Mouse (Mus musculus) macrophage (primary cell): ENCODE measurements around the gene Srgap3. TPM values are rescaled to one million over a fixed set of nuclear protein-coding genes. Genes with fewer than 3 reads are reported as not detected.

ENCODE experiments used
- H3K27ac ChIP-seq: fragments of 350-480 bp; formaldehyde crosslinking; 2 replicates; pipeline ENCODE4 v1.9.0; 2021
- H3K36me3 ChIP-seq: fragments of 350-480 bp; formaldehyde crosslinking; 2 replicates; pipeline ENCODE4 v1.9.0; 2021; ENCODE audit errors: inconsistent target
- H3K4me3 ChIP-seq: fragments of 350-480 bp; formaldehyde crosslinking; 2 replicates; pipeline ENCODE4 v1.9.0; 2021; ENCODE audit errors: inconsistent target
- H3K79me2 ChIP-seq: fragments of 350-480 bp; formaldehyde crosslinking; 2 replicates; pipeline ENCODE4 v1.9.0; 2021; ENCODE audit errors: inconsistent target
- WGBS: methylation state at CpG from one replicate; pipeline ENCODE4 v1.1.7; 2026; ENCODE audit warnings: inconsistent platforms; ENCODE audit not compliant: missing documents; 5-methylcytosine and 5-hydroxymethylcytosine counted together
- polyA plus RNA-seq: library from polyadenylated mRNA; stranded (reverse); fragments of 250-400 nt; gene quantifications from 3 replicates; pipeline ENCODE4 v1.2.4, GENCODE M21; 2018; ENCODE audit warnings: inconsistent platforms

Gene Srgap3
- polyA plus RNA-seq, 1 experiment from 2014 or later = 0.42 TPM

GRCm38 (mm10) chr6:112810521-112810830, 136.6 kb downstream of the Srgap3 start:
- WGBS = 91% methylated on average over 4 of the region's 4 CpGs
- no peak overlapping the region for H3K27ac ChIP-seq
- no peaks in the 10 kb centered on the region for H3K36me3 ChIP-seq
- H3K79me2 ChIP-seq = no peaks in the 10 kb centered on the region
- H3K4me3 ChIP-seq = no peak overlapping the region

GRCm38 (mm10) chr6:112809658-112810520, 137.2 kb downstream of the Srgap3 start:
- no peaks in the 10 kb centered on the region for H3K79me2 ChIP-seq
- WGBS = 96% methylated on average over 15 of the region's 15 CpGs
- H3K4me3 ChIP-seq = no peak overlapping the region
- H3K36me3 ChIP-seq = no peaks in the 10 kb centered on the region
- no peak overlapping the region for H3K27ac ChIP-seq

GRCm38 (mm10) chr6:112808738-112809137, 138.3 kb downstream of the Srgap3 start:
- 91% methylated on average over 9 of the region's 9 CpGs for WGBS
- no peak overlapping the region for H3K4me3 ChIP-seq
- H3K27ac ChIP-seq = no peak overlapping the region
- H3K36me3 ChIP-seq = no peaks in the 10 kb centered on the region
- no peaks in the 10 kb centered on the region for H3K79me2 ChIP-seq

- Histone ChIP-seq H3K27ac (no peak overlapping the region), H3K79me2 (no peaks in the 10 kb centered on the region), H3K36me3 (no peaks in the 10 kb centered on the region), H3K4me3 (no peak overlapping the region)
- WGBS = 95% methylated on average over 2 of the region's 3 CpGs
These were observed 145.1 kb downstream of the Srgap3 start for GRCm38 (mm10) chr6:112801917-112802316.

- WGBS = 93% methylated on average over 5 of the region's 5 CpGs
- H3K36me3 ChIP-seq = no peaks in the 10 kb centered on the region
- H3K4me3 ChIP-seq = no peak overlapping the region
- no peaks in the 10 kb centered on the region for H3K79me2 ChIP-seq
- H3K27ac ChIP-seq = no peak overlapping the region
These were observed 148.7 kb downstream of the Srgap3 start for GRCm38 (mm10) chr6:112798378-112798777.

- 43% methylated on average over 2 of the region's 2 CpGs for WGBS
- Histone ChIP-seq H3K27ac (no peak overlapping the region), H3K4me3 (no peak overlapping the region), H3K36me3 (no peaks in the 10 kb centered on the region), H3K79me2 (no peaks in the 10 kb centered on the region)
These were observed 150.5 kb downstream of the Srgap3 start for GRCm38 (mm10) chr6:112796607-112797006.

- WGBS = 93% methylated on average over 5 of the region's 5 CpGs
- H3K4me3 ChIP-seq = no peak overlapping the region
- H3K79me2 ChIP-seq = no peaks in the 10 kb centered on the region
- H3K27ac ChIP-seq = no peak overlapping the region
- no peaks in the 10 kb centered on the region for H3K36me3 ChIP-seq
These were observed 153.2 kb downstream of the Srgap3 start for GRCm38 (mm10) chr6:112793887-112794286.

- H3K4me3 ChIP-seq = no peak overlapping the region
- H3K36me3 ChIP-seq = no peaks in the 10 kb centered on the region
These were observed 157.2 kb downstream of the Srgap3 start for GRCm38 (mm10) chr6:112789901-112790300.

GRCm38 (mm10) chr6:112788617-112789016, 158.4 kb downstream of the Srgap3 start:
- Histone ChIP-seq H3K4me3 (no peak overlapping the region), H3K36me3 (no peaks in the 10 kb centered on the region), H3K79me2 (no peaks in the 10 kb centered on the region), H3K27ac (no peak overlapping the region)
- WGBS = 89% methylated on average over 10 of the region's 10 CpGs

More at GRCm38 (mm10) chr6:112789901-112790300, 157.2 kb downstream of the Srgap3 start:
- Histone ChIP-seq H3K79me2 (no peaks in the 10 kb centered on the region), H3K27ac (no peak overlapping the region)
- WGBS = 95% methylated on average over 6 of the region's 6 CpGs

GRCm38 (mm10) chr6:112788174-112788573, 158.9 kb downstream of the Srgap3 start:
- 82% methylated on average over 1 of the region's 1 CpGs for WGBS
- Histone ChIP-seq H3K4me3 (no peak overlapping the region), H3K79me2 (no peaks in the 10 kb centered on the region), H3K36me3 (no peaks in the 10 kb centered on the region), H3K27ac (no peak overlapping the region)

GRCm38 (mm10) chr6:112781409-112782093, 165.5 kb downstream of the Srgap3 start:
- no peak overlapping the region for H3K4me3 ChIP-seq
- WGBS = 89% methylated on average over 10 of the region's 10 CpGs
- H3K36me3 ChIP-seq = no peaks in the 10 kb centered on the region
- no peaks in the 10 kb centered on the region for H3K79me2 ChIP-seq
- H3K27ac ChIP-seq = no peak overlapping the region

- WGBS = 8% methylated on average over 3 of the region's 3 CpGs
- no peaks in the 10 kb centered on the region for H3K79me2 ChIP-seq
- H3K27ac ChIP-seq = no peak overlapping the region
- H3K36me3 ChIP-seq = no peaks in the 10 kb centered on the region
- no peak overlapping the region for H3K4me3 ChIP-seq
These were observed 168.9 kb downstream of the Srgap3 start for GRCm38 (mm10) chr6:112778211-112778610.

GRCm38 (mm10) chr6:112776718-112777117, 170.3 kb downstream of the Srgap3 start:
- no peak overlapping the region for H3K27ac ChIP-seq
- H3K79me2 ChIP-seq = no peaks in the 10 kb centered on the region
- no peak overlapping the region for H3K4me3 ChIP-seq
- WGBS = 96% methylated on average over 6 of the region's 6 CpGs
- no peaks in the 10 kb centered on the region for H3K36me3 ChIP-seq

- 69% methylated on average over 7 of the region's 7 CpGs for WGBS
- Histone ChIP-seq H3K4me3 (no peak overlapping the region), H3K79me2 (no peaks in the 10 kb centered on the region), H3K36me3 (no peaks in the 10 kb centered on the region), H3K27ac (no peak overlapping the region)
These were observed 173.3 kb downstream of the Srgap3 start for GRCm38 (mm10) chr6:112773754-112774153.

GRCm38 (mm10) chr6:112770996-112771395, 176.1 kb downstream of the Srgap3 start:
- Histone ChIP-seq H3K79me2 (no peaks in the 10 kb centered on the region), H3K27ac (no peak overlapping the region), H3K4me3 (no peak overlapping the region), H3K36me3 (no peaks in the 10 kb centered on the region)
- WGBS = 82% methylated on average over 2 of the region's 2 CpGs
